Mouse (Mus musculus): Measurements from ENCODE around the gene Eci2. TPM values are rescaled to one million over a fixed set of nuclear protein-coding genes. Genes with fewer than 3 reads are reported as not detected.
"Not testable (repeated sequence)": the region's sequence is repeated elsewhere in the genome, so short reads cannot be mapped to it uniquely, and the experiment has no call there.

The Eci2 gene
- total RNA-seq, 1 experiment from 2014 or later = 32.0 TPM

DNA sequence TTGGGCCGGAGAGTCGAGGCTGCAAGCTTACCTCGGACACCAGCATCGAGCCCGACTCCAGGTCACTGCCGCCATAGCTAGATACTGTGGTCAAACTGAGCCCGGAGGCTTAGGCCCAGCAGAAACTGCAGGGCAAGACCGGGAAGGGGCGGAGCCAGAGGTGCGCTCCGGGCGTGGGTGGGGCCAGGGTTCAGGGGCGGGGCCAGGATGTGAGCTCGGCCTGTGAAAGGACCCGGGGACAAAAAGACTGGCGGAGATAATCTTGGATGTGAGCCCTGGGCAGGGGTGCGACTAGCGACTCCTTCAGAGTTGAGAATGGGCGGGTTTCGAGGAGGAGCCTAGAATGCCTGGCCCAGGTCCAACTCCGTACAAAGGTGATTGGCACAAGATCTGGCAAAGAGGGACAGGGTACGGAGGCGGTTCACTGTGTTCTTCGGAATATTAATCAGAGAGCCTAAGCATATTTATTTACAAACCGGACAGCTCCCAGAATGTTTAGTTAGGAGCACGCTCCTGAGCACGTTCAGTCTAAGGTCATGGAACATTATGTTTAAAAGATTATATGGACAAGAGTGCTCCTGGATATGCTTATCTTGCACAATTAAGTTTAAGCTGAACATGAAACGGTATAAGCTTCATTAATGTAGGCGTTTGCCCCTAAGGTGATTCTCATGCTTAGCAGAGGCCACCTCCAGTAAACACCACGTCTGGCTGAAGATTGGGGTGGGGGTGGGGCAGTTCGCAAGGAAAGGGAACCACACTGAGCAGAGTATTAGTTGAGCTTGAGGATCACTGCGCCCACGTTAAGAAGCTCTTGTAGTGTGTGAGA, 32.7 kb downstream of the Eci2 start:
- peak; percentile 92 for ATAC-seq (replicated peaks; ENCODE audit: insufficient number of reproducible peaks, low FRiP score, low TSS enrichment, poor library complexity, severe bottlenecking)

DNA sequence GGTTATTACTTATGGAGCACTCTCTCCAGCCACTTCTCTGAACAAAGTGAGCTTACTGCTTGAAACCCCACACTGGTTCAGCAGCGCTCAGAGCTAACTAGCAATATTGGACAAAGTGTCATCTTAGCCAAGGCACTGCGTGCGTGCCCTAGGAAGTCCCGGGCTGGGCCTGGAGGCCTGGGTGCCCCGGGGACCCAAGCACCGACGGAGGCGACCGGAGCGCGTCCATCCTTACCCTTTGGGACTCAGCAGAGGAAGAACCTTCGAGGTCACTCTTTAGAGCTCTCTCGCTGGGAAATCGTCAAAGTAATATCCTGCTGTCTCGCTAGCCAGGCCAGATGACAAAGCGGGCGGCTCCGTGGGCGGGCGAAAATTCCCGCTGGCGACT, 33.3 kb downstream of the Eci2 start:
- ATAC-seq (replicated peaks; ENCODE audit: insufficient number of reproducible peaks, low FRiP score, low TSS enrichment, poor library complexity, severe bottlenecking) = no peak

DNA sequence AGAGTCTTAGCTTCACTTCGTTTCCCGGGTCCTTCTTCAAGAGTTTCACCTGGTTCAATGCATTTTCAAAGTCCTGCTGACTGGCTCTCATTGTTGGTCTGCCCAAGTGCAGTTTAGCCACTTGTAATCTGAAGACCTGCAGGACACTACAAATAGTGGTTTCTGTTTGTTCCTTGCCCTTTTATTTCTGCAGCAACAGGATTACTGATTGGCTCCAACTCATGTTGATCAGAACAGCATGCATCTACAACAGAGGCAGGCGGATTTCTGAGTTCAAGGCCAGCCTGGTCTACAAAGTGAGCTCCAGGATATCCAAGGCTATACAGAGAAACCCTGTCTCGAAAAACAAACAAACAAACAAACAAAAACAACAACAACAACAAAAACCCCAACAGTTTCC, 33.8 kb downstream of the Eci2 start:
- no peak for ATAC-seq (replicated peaks; ENCODE audit: insufficient number of reproducible peaks, low FRiP score, low TSS enrichment, poor library complexity, severe bottlenecking)

DNA sequence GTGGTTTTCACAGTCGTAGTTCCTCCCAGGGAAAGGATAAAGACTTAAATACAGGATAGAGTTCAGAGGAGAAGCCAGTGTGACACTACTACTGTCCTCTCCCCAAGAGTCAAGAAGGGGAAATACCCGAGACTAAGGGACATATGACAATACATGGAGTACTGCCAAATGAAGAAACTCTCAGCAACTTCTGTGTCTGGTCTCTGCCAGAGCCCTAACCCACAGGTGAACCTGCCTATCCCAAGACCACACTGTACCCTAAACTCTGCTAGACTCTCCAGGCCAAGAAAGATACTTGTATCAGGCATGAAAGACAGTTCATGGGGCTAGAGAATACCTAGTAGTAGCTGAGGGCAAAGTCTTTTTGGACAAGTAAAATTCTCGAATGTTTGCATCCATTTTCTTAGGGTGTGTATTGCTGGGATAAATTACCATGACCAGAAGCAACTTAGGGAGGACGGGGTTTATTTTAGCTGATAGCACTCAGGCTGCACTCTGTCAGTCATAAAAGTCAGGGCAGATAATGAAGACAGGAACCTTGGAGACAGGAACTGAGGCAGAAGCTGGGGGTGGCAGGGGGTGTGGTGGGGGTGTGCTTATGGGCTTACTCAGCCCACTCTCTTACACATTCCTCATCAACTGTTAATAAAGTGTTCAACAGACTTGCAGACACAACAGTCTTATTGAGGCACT, 35.2 kb downstream of the Eci2 start:
- ATAC-seq (replicated peaks; ENCODE audit: insufficient number of reproducible peaks, low FRiP score, low TSS enrichment, poor library complexity, severe bottlenecking) = no peak

DNA sequence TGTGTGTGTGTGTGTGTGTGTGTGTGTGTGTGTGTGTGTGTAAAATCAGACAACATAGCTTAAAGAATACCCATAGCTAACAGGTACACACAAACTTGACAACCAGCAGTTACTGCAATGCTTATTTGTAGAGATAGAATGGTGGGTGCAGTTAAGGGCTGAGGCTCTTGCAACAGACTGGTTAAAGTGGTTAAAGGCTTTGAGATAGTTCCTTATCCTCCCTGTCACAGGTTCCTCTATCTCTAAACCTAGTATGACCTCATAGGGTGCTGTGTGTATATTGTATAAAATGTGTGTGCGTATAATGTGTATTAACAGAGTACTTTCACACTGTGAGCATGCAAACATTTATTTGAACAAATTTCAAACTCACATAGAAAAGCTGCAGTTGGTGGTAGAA, 43.4 kb downstream of the Eci2 start:
- ATAC-seq (replicated peaks; ENCODE audit: insufficient number of reproducible peaks, low FRiP score, low TSS enrichment, poor library complexity, severe bottlenecking) = peak; percentile 53; the same call in 1 of the 2 replicates

DNA sequence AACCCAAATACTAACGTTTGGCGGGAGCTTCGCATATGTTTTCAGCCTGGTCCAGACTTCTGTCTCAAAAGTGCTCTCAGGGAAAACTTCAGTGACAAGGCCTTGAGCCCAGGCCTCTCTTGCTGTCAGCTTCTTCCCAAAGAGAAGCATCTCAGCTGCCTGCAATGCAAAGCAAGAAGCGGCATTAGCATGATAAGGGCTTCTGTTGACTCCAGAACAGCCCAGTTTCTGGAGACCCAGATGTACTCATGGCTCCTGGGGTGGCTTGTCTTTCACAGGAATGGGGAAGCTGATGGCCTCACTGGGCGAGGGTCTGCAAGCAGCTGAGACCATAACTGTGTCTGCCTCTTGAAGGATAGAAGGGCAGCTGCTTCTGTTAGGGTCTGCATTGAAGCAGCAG, 48.3 kb downstream of the Eci2 start:
- ATAC-seq (replicated peaks; ENCODE audit: insufficient number of reproducible peaks, low FRiP score, low TSS enrichment, poor library complexity, severe bottlenecking) = not testable (repeated sequence)

DNA sequence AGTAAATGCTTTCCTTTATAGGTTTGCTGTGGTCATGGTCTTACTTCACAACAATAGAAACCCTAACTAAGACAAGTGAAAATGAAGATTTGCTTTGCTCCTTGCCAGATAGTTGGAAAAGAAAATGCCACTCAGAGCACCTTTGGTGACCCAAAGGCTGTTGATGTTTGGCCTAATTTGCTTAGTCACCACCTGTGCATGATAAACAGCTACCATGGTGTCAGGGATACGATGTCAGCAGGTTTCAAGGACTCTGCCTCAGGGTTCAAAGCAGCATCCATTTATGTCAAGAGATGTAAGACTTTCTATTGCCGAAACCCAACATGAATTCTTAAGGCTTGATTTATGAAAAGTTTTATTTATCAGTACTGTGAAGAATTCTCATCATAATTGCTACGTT, 49.5 kb downstream of the Eci2 start:
- ATAC-seq (replicated peaks; ENCODE audit: insufficient number of reproducible peaks, low FRiP score, low TSS enrichment, poor library complexity, severe bottlenecking) = no peak

DNA sequence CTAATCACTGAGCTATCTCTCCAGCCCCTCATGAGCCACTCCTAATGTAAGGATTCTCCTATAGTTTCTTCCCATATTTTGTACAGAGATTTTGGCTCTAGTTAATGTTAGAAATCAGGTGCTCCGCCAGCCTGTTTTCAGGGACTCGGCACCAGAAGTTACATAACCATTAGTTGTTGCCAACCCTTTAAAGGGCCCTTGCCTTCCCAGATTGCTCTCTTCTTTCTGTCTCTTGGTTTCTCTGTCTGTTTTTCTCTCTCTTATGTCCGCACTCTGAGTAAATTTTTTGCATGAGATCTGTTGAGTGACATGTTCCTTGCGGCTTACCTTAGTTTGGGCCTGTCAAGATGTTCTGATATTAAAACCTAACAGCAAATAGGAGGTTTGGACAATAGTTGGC, 50.8 kb downstream of the Eci2 start:
- ATAC-seq (replicated peaks; ENCODE audit: insufficient number of reproducible peaks, low FRiP score, low TSS enrichment, poor library complexity, severe bottlenecking) = no peak

DNA sequence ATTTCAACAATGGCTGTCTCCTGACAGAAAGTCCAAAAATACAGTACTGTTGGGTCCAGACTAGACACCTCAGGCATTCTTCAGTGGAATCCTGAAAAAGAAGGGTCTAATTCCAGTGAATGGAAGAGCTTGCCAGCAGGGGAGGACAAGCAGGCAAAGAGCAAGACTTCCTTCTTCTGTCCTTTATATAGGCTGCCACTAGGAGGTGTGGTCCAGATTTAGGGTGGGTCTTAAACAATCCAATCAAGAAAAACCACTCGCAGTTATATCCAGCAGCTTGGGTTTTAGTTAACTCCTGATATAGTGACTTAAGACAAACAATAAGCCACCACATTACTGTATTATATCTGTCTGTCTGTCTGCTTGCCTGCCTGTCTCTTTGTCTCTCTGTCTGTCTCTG, 53.1 kb downstream of the Eci2 start:
- ATAC-seq (replicated peaks; ENCODE audit: insufficient number of reproducible peaks, low FRiP score, low TSS enrichment, poor library complexity, severe bottlenecking) = no peak

DNA sequence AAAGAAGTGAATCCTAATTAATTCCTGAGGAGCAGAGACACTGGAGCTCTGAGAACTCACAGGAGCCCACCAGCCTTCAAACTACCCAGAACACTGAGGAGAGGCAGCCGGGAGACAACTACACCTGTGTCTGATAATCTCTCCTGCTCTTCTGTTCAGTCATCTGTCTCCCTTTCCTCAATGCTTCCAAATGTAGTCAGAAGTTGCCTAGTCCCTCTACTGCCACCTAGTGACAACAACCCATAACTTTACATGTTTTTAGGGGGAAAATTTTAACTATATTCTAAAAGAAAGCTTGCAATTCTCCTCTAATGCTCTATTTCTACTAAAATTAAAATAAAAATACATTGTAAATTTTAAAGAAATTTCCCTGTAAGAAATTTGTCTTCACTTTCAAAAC, 53.7 kb downstream of the Eci2 start:
- no peak for ATAC-seq (replicated peaks; ENCODE audit: insufficient number of reproducible peaks, low FRiP score, low TSS enrichment, poor library complexity, severe bottlenecking)

DNA sequence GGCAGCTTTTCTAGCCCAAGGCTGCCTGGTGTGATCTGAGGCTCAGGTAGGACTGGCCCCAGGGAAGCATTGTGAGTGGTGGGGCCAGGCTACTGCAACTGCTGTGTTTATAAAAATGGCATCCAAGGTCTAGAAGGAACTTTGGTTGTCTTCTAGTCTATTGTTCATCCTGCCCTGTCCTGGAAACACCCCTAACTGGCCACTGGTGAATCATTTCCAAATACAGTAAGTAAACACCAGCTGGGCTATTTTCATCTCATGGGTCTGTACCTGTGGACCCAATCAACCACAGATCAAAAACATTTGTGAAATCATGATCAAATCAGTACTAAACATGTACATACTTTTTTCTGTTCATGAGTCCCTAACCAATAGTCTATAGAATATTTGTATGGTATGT, 54.4 kb downstream of the Eci2 start:
- not testable (repeated sequence) for ATAC-seq (replicated peaks; ENCODE audit: insufficient number of reproducible peaks, low FRiP score, low TSS enrichment, poor library complexity, severe bottlenecking)

DNA sequence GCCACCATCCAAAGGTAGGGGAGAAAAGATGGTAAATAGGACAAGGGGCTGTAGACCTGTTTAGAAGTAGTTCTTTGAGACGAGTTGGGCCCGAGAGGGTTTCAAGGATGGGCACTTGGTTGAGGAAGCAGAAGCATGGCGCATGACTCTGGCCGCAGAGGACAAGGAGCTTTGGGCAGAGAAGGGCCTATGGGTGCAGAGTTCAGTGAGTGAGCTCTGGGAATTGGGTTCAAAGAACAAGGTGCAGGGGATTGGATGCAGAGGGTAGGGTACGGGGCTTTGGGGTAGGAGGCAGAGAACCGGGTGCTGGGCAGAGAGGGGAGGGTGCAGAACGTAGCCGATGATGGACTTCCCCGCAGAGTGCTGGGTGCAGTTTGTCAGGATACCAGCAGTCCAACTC, 61.2 kb downstream of the Eci2 start:
- not testable (repeated sequence) for ATAC-seq (replicated peaks; ENCODE audit: insufficient number of reproducible peaks, low FRiP score, low TSS enrichment, poor library complexity, severe bottlenecking)

DNA sequence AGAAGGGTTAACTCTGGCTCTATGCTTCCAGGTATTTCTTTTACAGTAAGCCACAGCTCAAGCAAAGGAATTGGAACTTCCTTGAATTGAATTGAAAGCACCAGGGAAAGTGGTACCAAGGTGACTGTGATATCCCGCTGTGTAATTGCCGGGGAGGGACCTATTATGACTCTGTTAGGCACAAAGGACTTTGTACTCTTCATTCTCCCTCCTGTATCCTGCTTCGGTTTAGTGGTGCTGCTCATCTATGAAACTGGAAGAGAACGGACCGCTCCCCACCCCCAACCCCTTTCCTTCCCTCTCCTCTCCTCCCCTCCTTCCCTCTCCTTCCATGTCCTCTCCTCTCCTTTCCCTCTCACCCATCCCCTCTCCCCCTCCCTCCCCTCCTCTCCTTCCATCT, 62.0 kb downstream of the Eci2 start:
- ATAC-seq (replicated peaks; ENCODE audit: insufficient number of reproducible peaks, low FRiP score, low TSS enrichment, poor library complexity, severe bottlenecking) = no peak

DNA sequence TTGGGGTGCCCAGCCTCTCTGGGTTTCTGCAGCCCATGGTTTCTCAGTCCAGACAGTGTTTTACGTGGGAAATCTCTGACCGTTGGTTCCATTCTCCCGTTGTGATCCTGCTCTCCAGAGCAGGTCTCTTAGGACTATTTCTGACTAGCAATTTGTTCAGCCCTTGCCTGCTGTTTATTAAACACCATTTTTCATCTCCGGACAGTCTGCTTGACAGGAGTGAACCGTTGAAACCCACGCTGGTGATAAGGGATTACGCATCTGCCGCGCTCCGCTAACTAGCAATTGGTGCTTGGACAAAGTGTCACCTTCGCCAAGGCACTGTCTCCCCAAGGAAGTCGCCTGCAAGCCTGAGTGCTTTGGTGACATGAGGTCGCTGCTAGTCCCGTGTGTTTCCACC, 62.5 kb downstream of the Eci2 start:
- ATAC-seq (replicated peaks; ENCODE audit: insufficient number of reproducible peaks, low FRiP score, low TSS enrichment, poor library complexity, severe bottlenecking) = no peak

DNA sequence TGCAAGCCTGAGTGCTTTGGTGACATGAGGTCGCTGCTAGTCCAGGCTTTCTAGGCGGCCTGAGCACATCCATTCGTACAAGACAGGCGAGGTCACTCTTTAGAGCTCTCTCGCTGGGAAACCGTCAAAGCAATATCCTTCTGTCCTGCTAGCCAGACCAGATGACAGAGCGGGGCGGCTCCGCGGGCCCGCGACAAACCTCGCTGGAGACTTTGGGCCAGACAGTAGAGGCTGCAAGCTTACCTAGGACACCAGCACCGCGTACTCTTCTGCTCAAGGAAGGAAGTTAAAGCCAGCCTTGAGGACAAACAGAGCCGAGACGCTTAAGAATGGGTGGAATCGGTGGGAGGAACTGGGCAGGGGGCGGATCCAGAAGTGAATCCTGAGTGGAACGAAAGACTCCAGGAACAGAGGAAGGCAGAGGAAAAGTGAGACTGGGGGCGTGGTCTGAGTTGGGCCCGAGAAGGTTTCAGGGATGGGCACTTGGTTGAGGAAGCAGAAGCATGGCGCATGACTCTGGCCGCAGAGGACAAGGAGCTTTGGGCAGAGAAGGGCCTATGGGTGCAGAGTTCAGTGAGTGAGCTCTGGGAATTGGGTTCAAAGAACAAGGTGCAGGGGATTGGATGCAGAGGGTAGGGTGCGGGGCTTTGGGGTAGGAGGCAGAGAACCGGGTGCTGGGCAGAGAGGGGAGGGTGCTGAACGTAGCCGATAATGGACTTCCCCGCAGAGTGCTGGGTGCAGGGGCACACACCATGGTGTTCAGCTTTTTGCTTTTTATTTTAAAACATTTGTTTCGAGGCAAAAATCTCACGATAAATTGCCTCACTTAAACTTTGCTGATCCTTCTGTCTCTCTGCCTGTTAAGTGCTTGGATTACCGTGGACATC, 63.1 kb downstream of the Eci2 start, which contains the start of gene Eci3:
Gene Eci3 (minus strand): TSS at position 300 of the 887 bp plus-strand sequence.
- ATAC-seq (replicated peaks; ENCODE audit: insufficient number of reproducible peaks, low FRiP score, low TSS enrichment, poor library complexity, severe bottlenecking) = no peak

DNA sequence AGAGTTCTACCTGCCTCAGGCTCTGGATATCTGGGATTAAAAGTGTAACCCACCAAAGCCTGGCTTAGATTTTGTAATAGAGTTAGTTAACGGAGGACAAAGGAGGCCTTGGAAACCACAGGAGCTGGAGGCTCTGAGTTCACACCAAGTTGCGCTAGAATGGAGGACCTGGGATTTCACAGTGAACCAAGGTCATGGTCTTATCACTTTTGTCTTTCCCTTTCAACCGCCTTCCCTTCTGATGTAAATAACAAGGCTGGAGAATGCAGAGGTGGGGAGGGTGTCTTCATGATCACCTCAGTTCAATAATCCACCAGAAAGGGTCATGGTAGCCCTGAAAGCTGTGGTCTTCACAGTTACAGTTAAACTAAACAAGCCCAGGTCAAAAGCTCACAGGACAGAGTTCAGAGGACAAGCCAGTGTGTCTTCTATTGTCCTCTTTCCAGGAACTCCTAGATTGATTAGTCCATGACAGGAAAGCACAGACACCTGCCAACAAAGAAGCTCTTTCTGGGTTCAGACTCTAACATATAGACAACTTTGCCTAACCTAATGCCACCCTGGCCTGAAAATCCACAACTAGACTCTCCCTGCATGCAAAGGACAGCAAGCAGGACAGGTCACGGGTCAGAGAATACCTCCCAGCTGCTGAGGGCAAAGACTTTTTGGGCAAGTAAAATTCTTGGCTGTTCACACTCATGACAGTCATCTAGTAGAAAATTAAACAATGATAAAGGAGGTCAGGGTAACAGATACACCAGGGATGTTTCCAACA, 65.7 kb downstream of the Eci2 start:
- no peak for ATAC-seq (replicated peaks; ENCODE audit: insufficient number of reproducible peaks, low FRiP score, low TSS enrichment, poor library complexity, severe bottlenecking)

DNA sequence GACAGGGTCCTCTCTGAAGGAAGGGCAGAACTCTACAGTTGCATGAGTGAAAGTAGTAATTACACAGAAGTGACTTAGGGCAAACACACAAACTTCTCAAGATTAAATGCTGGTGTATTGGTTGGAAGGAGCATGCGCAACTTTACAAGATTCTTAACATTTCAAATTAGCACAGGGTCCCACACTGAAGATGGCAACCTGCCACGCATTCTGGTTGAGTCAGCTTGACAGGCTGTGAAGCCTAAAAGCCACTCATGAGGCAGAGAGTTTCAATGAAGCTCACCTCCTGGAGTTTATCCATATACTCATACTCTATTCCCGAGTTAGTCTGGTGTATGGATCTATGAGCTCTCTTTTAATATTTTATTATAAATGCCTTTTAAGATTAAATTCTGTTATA, 68.7 kb downstream of the Eci2 start:
- not testable (repeated sequence) for ATAC-seq (replicated peaks; ENCODE audit: insufficient number of reproducible peaks, low FRiP score, low TSS enrichment, poor library complexity, severe bottlenecking)

DNA sequence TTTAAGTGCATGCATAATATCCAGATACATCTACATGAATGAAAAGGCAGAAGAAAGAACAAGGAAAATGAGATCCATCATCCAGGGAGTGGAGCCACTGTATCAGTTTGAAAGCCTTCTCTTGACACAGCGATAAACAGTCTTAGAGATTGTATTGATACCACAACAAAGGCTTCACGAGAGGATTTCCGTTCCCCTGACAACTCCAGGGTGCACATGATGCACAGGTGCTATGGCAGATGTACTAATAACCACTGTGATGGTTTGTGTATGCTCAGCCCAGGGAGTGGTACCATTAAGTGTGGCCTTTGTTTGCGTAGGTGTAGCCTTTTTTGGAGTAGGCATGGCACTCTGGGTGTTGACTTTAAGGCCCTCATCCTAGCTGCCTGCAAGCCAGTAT, 70.0 kb downstream of the Eci2 start:
- ATAC-seq (replicated peaks; ENCODE audit: insufficient number of reproducible peaks, low FRiP score, low TSS enrichment, poor library complexity, severe bottlenecking) = no peak

DNA sequence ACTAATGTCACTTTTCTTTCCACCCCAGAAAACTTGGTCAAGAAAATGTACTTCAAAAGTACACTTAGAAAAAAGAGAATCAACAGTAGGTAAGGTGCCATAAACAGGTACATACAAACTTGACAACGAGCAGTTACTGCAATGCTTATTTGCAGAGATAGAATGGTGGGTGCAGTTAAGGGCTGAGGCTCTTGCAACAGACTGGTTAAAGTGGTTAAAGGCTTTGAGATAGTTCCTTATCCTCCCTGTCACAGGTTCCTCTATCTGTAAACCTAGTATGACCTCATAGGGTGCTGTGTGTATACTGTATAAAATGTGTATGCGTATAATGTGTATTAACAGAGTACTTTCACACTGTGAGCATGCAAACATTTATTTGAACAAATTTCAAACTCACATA, 75.5 kb downstream of the Eci2 start:
- peak; percentile 53; the same call in 1 of the 2 replicates for ATAC-seq (replicated peaks; ENCODE audit: insufficient number of reproducible peaks, low FRiP score, low TSS enrichment, poor library complexity, severe bottlenecking)
